Mouse (Mus musculus) thymus, postnatal 36 days (tissue): ENCODE measurements around the gene Adamts2.

ENCODE experiments used
- DNase-seq, 2 experiments: peaks; one replicate each; pipeline ENCODE4 v3.0.0; 2022; ENCODE audit warnings: mixed read lengths in 2 of 2

The Adamts2 gene

DNA sequence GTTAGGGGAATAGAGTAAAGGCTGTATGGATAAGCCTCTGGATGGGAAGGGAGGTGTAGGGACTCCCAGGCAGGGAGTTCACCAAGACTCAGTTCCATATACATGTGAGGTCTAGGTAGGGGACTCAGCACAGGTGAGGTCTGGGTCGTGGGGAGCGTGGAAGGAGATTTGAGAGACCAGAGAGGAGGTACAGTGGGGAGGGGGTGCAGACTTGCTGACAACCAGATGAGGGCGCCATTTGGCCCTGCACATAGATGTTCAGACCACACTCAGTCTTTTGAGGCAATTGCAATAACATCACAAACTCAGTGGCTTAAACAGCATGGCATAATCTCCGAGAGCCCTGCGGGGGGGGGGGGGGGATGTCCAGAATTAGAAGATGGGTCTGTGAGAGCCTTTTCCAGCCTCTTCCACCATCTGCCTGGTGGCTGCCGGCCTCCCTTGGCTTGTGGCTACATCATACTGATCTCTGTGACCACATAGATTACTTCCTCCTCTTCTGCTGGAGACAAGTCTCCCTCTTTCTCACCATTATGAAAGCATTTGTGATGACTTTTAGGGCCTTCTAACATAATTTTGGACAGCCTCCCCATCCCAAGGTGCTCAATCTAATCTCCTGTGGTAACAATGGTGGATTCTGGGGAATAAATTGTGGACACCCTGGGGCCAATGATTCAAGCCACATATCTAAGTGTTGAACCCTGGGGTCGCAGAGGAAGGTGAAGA is 71.8 kb downstream of the Adamts2 start:
- peak; percentile 5 to 7 for DNase-seq

DNA sequence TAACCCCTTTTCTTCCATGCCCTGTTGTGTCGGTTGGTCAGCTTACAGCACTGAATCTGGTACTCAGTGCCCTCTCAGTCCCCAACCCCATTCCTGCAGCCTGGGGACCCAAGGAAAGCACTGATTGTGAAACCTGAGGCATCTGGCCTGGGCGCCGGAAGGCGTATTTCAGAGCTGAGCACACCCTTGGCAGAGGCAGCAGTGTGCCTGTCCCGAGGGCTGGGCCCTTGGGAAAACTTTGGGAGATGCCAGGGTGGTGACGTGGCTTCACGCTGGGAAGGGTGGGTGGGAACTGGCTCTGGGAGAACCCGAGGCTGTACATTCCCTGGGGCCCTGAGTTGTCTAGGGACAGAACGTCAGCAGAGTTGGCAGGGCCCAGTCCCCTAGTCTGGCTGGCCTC is 72.5 kb downstream of the Adamts2 start:
- DNase-seq = no peak

DNA sequence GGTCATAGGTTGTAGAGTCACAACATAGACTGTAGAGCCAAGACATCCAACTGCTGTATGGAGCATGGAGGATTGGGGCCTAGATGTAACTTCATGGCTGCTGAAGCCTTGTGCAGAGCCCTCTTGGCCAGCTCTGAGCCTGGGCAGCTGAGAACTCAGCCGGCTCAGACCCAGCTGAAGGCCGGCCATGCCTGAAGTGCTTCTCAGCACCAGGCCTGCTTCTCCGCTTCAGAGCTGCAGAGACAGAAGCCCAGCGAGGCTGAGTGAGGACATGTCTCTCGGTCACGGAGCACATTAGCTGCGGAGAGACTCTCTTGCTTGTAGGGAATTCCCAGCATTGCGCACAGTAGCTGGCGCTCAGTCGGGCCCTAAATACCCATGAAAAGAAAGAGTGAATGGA is 76.8 kb downstream of the Adamts2 start:
- no peak for DNase-seq

DNA sequence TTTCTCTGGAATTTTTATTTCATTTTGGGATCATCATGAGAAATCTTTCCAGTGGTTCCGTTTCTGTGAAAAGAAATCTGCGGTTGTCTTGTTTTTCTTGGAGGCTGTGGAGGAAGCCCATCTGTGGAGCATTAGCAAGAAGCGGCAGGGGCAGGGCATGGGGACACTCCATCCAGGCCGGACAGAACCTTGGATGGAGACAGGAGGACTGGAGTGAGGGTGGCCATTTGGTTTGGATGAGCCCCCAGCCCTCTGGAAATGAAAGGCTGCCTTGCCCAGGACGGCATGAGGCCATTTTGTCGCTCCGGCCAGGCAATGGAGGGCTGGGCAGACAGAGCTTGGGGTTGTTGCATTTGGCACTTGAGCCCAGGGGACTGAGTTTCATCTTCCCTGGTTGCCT is 80.1 kb downstream of the Adamts2 start:
- DNase-seq = no peak

DNA sequence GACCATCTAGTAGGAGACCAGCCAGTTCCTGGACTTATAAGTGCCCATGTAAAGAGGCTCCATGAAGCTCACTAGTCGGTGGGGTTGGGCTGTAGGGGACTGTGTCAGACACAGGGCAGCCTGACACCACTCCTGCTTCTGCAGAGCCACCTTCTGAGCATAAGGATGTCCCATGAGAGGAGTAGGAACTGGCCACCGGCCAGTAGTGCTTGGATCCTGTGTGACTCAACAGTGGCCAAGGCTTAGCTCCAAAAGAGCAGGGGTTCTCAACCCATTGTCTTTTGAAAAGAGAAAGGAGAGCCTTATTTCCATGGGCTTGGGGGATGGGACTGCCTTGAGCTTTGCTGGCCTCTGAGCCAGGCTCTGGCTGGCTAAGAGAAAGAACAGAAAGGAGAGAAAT is 81.9 kb downstream of the Adamts2 start:
- DNase-seq = no peak

DNA sequence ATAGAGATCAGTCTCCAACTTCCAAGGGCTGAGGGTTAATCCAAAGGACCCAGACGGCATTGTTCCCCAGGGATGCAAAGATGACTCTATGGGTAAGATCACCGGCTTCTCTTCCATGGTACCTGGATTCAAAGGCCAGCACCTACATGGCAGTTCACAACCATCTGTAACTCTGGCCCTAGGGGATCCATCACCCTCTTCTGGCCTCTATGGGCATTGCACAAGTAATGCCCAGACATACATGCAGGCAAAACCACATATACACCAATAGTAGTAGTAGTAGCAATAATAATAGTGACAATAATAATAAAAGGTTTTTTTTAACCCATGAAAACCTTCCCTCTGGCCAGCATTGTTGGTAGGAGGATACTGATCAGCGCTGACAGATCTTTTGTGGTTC is 86.7 kb downstream of the Adamts2 start:
- no peak for DNase-seq

DNA sequence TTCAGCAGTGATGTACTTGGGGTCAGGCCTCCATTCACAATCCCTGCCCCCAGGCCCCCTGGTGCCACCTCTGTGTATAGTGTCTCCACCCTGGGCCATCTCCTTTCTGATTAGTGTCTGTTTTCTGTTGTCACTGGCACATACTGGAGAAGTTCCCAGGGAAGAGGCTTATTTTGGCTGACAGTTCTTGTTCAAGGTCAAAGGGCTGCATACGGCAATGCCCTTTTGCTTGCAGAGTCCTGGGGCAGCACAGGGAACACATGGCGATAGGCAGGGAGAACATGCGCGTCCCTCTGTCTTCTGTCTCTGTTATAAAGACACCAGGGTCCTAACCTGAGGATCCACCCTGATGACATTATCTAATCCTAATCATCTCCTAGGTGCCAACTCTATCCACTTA is 87.8 kb downstream of the Adamts2 start:
- no peak for DNase-seq

DNA sequence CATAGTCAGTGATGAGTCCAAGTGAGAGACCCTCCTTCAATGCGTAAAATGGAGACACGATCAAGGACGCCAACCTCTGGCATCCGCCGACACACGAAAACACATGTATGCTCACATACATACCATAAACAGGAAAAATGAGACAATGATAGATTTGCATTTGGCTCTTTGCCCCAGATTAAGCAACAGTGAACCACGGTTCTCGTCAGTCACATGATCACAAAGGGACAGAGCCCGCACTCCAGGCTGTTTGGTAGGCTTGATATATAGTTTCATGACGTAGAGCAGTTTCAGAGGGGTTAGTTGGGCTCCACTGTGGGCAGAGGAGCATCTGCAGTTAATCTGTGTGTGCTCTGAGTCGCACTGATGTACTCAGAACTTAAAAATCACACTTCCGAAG is 98.1 kb downstream of the Adamts2 start:
- no peak for DNase-seq

DNA sequence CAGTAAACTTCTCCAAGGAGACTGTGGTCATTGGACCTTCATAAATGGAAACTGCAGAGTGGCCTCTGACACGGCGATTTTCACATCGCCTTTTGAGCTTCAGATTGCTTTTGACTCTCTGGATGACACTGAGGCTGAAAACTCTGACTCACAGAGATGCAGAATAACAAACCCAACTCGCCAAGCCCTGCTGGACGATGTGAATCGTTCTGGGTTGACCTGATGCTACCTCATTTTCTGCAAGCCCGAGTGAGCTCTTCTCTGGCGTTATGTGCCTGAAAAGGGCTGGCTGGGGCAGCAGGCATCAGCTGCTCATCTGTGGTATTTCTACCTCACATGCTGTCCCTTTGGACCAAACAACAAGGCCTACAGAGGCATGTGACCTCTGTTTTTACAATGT is 98.6 kb downstream of the Adamts2 start:
- DNase-seq = no peak

DNA sequence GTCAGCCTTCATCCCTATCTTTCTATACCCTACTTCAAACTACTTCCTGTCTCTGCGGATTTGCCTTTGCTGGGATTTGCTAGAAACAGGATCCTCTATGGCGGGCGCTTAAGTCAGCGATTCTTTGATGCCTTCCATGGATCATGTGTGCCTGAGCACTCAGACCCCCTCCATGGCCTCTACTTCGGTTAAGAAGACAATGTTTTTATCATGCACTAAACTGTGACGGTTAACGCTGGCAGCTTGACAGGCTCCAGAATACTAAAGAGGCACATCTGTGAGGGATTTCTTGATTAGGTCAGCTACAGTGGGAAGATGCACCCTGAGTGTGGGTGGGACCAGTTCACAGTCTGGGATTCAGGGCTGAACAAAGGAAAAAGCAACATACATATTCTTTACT is 101.5 kb downstream of the Adamts2 start:
- DNase-seq = no peak

DNA sequence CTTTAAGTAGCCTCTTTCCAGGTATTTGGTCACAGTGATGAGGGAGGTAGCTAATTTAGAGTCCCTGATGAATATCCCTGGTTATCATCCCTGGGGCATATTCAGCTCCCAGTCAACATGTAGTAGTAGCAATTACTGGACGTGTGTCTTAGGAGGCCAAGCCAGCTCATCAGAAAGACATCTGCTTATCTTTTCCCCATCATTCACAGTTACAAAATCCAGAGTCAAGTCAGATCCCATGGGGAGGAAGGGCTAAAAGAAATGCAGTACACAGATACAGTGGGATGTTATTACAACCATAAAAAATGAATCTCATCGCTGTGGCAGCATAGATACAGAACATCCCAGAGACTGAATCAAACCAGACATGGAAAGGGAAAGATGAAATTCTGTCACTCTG is 102.6 kb downstream of the Adamts2 start:
- no peak for DNase-seq

DNA sequence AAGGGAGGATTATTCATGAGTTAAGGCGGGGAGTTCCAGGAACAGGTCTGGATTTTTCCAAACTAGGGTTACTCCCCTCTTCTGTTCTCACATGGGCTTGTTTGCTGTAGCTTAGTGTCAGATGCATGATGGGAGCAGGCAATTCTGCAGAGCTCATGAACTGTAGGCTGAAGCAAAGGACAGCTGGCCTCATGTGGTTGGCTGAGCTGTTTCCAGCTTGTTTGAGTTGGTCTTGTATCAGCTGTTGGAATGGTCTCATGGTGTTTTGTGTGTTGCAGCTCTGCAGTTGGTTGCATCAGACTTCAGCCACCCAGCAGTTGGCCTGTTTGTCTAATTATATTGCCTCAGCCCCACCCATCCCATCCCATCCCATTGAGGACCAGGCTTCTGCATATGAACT is 105.4 kb downstream of the Adamts2 start:
- DNase-seq = no peak

DNA sequence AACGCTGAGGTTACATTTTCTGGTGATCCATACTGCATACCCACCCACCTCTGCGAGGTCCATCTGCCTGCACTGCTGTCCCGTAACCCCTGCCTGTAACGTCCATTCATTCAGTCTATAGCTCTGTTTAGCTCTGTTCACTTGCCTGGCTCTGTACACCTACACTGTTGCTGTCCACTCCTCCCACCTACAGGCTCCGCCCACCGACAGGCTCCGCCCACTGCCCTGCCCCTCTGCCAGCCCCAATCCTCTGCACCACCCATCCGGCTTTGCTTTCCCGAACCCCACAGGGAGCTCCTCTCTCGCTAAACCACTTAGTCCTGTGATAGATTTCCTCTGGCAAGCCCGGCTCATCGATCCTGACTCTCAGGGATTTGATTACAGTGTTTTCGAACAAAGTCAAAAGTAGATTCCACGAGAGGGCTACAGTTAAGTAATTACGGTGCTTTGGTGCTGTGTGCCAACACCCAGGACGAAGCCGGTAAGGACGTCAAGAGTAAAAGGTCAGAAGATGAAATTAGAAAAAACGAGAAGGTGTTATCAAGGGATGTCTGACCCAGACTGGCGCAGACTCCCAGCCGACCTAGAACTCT is 111.8 kb downstream of the Adamts2 start:
- DNase-seq = peak; percentile 12 to 27

DNA sequence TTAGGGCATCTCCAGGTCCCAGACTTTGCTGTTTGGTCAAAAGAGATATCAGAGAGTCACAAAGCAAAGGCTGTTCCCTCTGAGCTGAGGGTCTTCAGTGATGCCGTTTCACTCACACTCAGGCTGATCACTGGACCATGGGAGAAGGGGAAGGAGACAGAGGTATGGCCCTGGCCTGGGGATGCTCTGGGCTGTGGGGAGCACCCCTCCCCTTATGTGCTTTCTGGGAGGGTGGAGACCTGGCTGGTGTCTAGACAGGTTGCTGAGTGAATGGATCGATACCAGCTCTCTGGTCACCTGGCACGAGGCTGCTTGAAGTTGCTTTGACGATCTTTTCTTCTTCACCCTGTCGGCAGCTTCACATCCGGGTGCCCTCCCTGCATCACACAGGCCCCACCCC is 113.2 kb downstream of the Adamts2 start:
- DNase-seq = no peak

DNA sequence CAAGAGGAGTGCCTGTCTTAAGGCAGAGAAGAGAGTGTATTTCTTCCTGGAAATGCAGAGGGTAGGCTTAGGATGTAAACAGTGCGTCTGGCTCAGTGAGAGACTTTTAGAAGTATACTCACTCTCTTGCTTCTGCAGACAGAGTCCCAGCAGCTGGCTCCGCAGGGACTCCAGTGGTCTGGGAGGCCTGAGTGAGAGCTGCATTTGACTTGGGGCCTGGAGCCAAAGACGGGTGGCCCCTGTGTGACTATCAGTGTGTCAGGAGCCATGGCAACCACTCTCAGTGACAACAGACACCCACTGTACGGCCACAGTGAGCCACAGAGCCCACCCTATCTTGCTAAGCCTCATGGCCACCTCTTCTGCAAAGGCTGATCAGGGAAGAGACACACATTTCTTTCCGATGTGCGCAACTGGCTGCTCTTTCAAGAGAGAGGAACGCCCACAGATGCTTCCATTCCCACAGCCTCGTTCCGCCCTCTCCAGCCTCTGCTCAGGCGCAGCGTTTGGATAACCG is 115.6 kb downstream of the Adamts2 start:
- DNase-seq = no peak

DNA sequence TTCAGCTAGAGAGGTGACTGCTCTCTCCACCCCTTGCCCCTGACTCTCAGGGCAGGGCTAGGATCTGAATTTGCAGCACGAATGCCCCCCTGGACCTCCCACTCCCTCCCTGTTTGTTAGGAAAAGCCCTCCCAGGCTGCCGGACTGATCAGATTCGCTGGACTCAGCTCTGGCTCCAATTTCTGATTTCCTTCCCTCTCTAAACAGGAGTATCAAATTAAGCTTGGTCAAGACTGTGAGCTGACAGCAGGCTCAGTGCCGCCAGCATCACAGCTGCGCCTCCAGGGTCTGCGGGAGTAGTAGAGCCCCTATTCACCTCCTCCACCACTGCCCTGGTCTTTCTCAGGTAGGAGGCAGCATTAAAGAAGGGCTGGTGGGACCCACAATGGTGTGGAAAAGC is 117.0 kb downstream of the Adamts2 start:
- DNase-seq = no peak

DNA sequence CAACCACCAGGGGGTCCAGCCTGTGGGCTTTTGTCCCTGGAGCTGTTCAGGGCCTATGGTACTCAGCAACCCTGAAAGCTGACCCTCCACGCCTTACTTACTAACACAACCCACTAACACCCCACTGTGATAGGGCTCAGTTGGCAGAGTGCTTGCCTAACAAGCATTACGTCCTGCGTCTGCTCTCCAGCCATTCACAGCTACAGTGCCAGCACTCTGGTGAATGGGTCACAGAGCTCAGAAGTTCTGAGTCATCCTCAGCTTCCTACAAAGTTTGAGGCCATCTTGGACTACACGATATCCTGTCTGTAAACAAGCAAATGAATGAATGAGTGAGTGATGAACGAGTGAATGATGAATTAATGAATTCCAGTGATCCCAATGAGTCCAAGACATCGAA is 118.5 kb downstream of the Adamts2 start:
- no peak for DNase-seq

DNA sequence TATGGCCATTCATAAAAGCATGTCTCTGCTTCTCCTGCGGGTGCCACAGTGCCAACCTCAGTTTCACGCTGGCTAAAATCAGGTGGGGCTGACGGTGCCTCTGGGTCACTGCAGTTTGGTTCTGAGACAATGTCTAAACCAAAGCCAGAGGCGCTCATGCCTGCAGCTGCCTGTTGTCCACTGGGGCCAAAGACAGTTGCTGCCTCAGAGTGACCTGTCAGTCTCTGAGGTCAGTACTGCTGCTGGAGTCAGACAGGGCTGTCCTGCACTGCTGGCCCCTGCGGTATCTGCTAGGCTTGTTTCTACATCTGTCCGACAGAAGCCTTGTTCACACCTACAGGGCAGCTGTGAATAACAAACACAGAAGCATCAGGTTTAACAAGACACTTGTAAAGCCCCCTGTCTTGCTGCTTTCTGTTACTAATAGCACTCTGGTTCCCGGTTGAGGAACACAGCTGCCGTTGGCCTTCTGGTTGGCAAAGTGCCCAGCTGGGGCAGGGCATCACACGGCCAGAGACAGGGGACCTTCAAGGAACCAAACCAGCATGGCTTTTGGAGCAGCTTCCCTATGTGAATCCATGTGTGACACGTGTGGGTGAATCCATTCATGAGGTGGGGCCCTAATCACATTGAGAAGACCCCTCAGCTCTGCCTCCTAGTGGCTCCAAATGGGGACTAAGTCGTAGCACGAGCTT is 119.1 kb downstream of the Adamts2 start:
- no peak for DNase-seq

DNA sequence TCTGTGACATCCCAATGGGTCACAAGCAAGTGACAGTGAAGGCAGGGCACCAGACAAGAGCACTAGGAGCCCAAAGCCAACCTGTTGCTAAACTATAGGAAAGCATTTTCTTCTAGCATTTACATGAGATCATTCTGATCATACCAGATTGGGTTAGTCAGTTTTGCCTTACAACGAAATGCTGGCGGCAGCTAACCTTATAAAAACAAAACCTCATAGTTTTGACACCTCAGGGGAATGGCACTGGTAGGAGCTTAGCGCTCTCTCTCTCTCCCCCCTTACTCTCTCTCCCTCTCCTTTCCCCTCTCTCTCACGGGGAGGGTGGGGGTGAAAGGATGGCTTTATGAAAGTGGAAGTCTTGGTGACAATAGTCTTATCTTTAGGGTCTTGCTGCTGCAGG is 123.7 kb downstream of the Adamts2 start:
- no peak for DNase-seq

DNA sequence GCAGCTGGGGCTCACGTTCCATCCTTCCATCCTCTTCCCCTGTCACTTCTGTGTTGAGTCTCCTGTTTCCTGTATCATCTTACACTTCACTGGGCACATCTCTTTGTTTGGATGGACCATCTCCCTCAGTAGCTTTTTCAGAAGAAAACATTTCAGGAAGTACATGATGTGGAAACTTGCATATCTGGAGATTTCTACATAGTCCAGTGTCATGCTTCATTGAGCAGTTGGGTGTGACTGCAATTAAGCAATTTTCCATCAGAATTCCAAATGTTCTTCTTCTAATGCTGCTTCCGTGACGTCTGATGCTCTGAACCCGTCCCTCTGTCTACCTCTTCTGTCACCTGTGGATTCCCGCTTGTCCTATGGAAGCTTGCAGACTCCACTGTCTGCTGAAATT is 124.2 kb downstream of the Adamts2 start:
- no peak for DNase-seq

DNA sequence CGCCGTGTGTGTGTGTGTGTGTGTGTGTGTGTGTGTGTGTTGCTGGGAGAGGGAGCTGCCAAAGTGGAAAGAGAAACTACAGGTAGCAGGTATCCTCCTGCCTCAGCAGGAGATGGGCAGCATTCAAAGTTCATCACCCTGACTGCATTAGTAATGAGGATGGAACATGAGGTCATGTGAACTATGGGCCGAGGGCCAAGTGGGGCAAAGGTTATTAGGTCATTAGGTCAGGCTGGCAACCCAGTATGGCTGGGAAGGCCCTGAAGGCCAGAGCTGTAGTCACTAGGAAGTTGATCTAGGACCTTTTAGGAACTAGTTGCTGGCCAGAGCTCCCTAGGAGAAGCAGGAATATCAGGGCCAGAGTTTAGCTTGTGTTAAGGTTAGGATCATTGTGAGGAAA is 131.3 kb downstream of the Adamts2 start:
- no peak for DNase-seq

DNA sequence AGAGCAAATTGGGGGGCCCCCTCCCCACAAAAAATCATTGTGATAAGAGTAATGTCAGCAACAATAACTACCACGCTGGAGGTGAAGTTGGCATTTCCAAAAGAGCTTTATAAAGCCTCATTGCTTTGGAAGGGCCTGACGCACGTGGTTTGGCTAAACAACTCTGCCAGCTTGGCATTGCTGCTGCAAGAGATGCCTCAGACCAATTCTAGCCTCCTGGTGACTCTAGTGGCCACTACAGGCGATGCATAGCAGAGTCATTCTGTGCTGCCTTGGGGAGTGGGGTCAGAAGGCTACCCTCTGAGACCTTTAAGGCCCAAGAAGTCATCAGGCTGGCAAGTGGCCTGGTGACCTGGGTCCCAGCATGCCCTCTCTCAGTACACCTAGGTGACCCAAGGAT is 132.2 kb downstream of the Adamts2 start:
- no peak for DNase-seq

DNA sequence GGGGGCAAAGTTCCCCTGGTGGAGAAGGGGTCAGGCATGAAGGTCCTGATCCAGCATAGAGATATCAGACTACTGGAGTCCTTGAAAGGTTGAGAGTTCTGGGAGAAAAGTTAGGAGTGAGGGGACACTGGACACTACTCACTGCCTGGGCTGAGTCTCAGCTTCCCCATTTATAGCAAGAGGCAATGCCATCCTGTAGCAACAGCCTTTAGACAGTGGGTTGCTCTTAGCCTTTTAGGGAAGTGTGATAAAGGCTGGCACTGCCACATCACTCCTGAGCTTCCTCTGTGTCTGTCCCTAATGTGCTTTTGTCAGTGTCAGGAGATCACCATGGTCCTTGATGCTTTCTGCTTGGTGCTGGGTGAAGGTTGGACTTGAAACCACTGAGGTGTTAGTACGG is 134.7 kb downstream of the Adamts2 start:
- no peak for DNase-seq

DNA sequence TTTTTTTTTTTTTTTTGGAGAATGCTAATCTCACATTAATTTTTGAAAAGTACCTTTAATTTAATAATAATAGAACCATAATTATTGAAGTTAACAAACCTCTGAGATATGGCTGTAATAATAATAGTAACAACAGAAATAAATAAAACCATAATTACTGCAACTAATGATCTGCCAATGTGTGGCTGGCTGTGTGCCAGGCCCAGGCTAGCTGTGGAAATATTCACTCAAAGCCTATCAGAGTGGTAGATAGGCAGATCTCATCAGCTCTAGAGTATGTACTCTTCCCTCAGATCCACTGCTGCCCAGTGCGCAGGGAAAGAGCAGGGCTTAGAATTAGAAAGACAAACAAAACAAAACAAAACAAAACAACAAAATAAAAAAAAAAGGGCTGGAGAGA is 136.6 kb downstream of the Adamts2 start:
- DNase-seq = no peak
